In genomic region chr12:17750500-17750899, GRCm38 (mm10) we compare ENCODE assay signal across 8 mouse cellular contexts. TPM values are rescaled to one million over a fixed set of nuclear protein-coding genes. Genes with fewer than 3 reads are reported as not detected.
DNase-seq lines count a peak whose midpoint lies in the region; ATAC-seq and TF ChIP-seq lines count a peak whose summit lies in the region.

No protein-coding gene starts in this region.

- TF ChIP-seq CTCF in midbrain, postnatal 0 days (IDR thresholded peaks at IDR 0.05) = no peak

- no peak overlapping the region for H3K4me3 ChIP-seq in liver, embryonic 15.5 days (replicated peaks)
- H3K4me3 ChIP-seq in liver, embryonic 12.5 days = no peak overlapping the region
- H3K4me3 ChIP-seq in hindbrain, embryonic 13.5 days = no peak overlapping the region
- no peak overlapping the region for H3K4me3 ChIP-seq in midbrain, postnatal 0 days (ENCODE audit: low read depth, low read length)

- 0 out of 2 replicates have a peak overlapping the region, but pooled peaks have one; percentile 0 for H3K27ac ChIP-seq in liver, embryonic 15.5 days (replicated peaks)
- no peak overlapping the region for H3K27ac ChIP-seq in liver, embryonic 12.5 days
- H3K27ac ChIP-seq in hindbrain, embryonic 13.5 days = peak overlapping the region; percentile 25; the same call in 1 of the 2 replicates
- H3K27ac ChIP-seq in midbrain, postnatal 0 days (ENCODE audit: low read depth, low read length) = no peak overlapping the region

- H3K36me3 ChIP-seq in liver, embryonic 15.5 days (replicated peaks) = no peaks in the 10 kb centered on the region
- H3K36me3 ChIP-seq in liver, embryonic 12.5 days = no peaks in the 10 kb centered on the region
- H3K36me3 ChIP-seq in hindbrain, embryonic 13.5 days = no peaks in the 10 kb centered on the region
- H3K36me3 ChIP-seq in midbrain, postnatal 0 days (ENCODE audit: insufficient read depth, low read length) = no peaks in the 10 kb centered on the region

- ATAC-seq in liver, embryonic 15.5 days (ENCODE audit: insufficient read depth) = no peak
- ATAC-seq in liver, embryonic 12.5 days = no peak
- ATAC-seq in common myeloid progenitor, adult 5-6 weeks (replicated peaks; ENCODE audit: low read depth, poor library complexity, severe bottlenecking) = peak; percentile 13; the same call in 1 of the 2 replicates
- ATAC-seq in hindbrain, embryonic 13.5 days (ENCODE audit: low FRiP score) = no peak
- ATAC-seq in midbrain, postnatal 0 days (ENCODE audit: low FRiP score) = no peak

- intact Hi-C loops in left cerebral cortex, postnatal 14 days (cut with DNase I) = no loop called here

- peak; percentile 62 for DNase-seq in lung, postnatal 25 days (ENCODE audit: low spot score)
- no peak for DNase-seq in midbrain, postnatal 0 days (ENCODE audit: low spot score)
- DNase-seq in left cerebral cortex, postnatal 14 days (ENCODE audit: low spot score in 2 of 2) = no peak
- no peak for DNase-seq in embryo, embryonic 9.5 days (ENCODE audit: extremely low spot score)

- H3K27me3 ChIP-seq in liver, embryonic 15.5 days = no peaks in the 10 kb centered on the region
- no peaks in the 10 kb centered on the region for H3K27me3 ChIP-seq in liver, embryonic 12.5 days (replicated peaks)
- no peaks in the 10 kb centered on the region for H3K27me3 ChIP-seq in hindbrain, embryonic 13.5 days
- H3K27me3 ChIP-seq in midbrain, postnatal 0 days (ENCODE audit: insufficient read depth, low read length) = no peaks in the 10 kb centered on the region

- no peak overlapping the region for H3K9ac ChIP-seq in liver, embryonic 15.5 days
- H3K9ac ChIP-seq in liver, embryonic 12.5 days = no peak overlapping the region
- no peak overlapping the region for H3K9ac ChIP-seq in hindbrain, embryonic 13.5 days
- H3K9ac ChIP-seq in midbrain, postnatal 0 days (replicated peaks; ENCODE audit: low read length, poor library complexity, severe bottlenecking) = no peak overlapping the region

- no peaks in the 10 kb centered on the region for H3K9me3 ChIP-seq in liver, embryonic 15.5 days (replicated peaks)
- H3K9me3 ChIP-seq in liver, embryonic 12.5 days (replicated peaks) = no peaks in the 10 kb centered on the region
- no peaks in the 10 kb centered on the region for H3K9me3 ChIP-seq in hindbrain, embryonic 13.5 days
- no peaks in the 10 kb centered on the region for H3K9me3 ChIP-seq in midbrain, postnatal 0 days (ENCODE audit: low read length)

- H3K4me2 ChIP-seq in liver, embryonic 15.5 days = no peak overlapping the region
- H3K4me2 ChIP-seq in liver, embryonic 12.5 days = no peak overlapping the region
- no peak overlapping the region for H3K4me2 ChIP-seq in hindbrain, embryonic 13.5 days
- no peak overlapping the region for H3K4me2 ChIP-seq in midbrain, postnatal 0 days (ENCODE audit: low read depth, low read length, poor library complexity, severe bottlenecking)

- peaks cover 40% of the 10 kb centered on the region for H3K4me1 ChIP-seq in liver, embryonic 15.5 days (replicated peaks)
- peaks cover 43% of the 10 kb centered on the region for H3K4me1 ChIP-seq in liver, embryonic 12.5 days
- H3K4me1 ChIP-seq in hindbrain, embryonic 13.5 days (replicated peaks) = peaks cover 50% of the 10 kb centered on the region
- peaks cover 18% of the 10 kb centered on the region; the same call in 1 of the 2 replicates for H3K4me1 ChIP-seq in midbrain, postnatal 0 days (ENCODE audit: insufficient read depth, low read length)

- WGBS in liver, embryonic 15.5 days (ENCODE audit: insufficient replicate concordance) = 64% methylated on average over 4 of the region's 4 CpGs
- WGBS in liver, embryonic 12.5 days (ENCODE audit: insufficient replicate concordance) = 72% methylated on average over 4 of the region's 4 CpGs
- 64% methylated on average over 4 of the region's 4 CpGs for WGBS in hindbrain, embryonic 13.5 days
- WGBS in midbrain, postnatal 0 days = 53% methylated on average over 4 of the region's 4 CpGs

RNA-seq across cellular contexts. Expression of gene Hpcal1, which starts 59.8 kb away (rescaled TPM):
- polyA plus RNA-seq in liver, embryonic 15.5 days (2015; fragmentation: Nextera tagmentation; extraction: Ambion mirVana) = 20.3 and 22.2 TPM in 2 replicates
- 17.6 and 18.6 TPM in 2 replicates for polyA plus RNA-seq in liver, embryonic 12.5 days (2016; fragmentation: Nextera tagmentation; extraction: Ambion mirVana)
- 14.7 and 14.8 TPM in 2 replicates for total RNA-seq in common myeloid progenitor, adult 5-6 weeks (2017)
- 77.6 and 79.9 TPM in 2 replicates for polyA plus RNA-seq in hindbrain, embryonic 13.5 days (2015; fragmentation: Nextera tagmentation; extraction: Ambion mirVana)
- total RNA-seq in midbrain, postnatal 0 days (2014; rRNA removed) = 75.0 and 94.0 TPM in 2 replicates
- polyA plus RNA-seq in midbrain, postnatal 0 days (2015; fragmentation: Nextera tagmentation; extraction: Ambion mirVana) = 139 and 149 TPM in 2 replicates
- 10 to 100 TPM; 53.6 to 82.5 TPM for total RNA-seq in left cerebral cortex, postnatal 14 days (2021)

Comparison
In these comparisons a context has a peak if more than half of its experiments do, and no peak if none do; other contexts are left out.
1. H3K27ac ChIP-seq: peak in liver, embryonic 15.5 days (single experiment) and hindbrain, embryonic 13.5 days (single experiment); none in liver, embryonic 12.5 days (single experiment) and midbrain, postnatal 0 days (single experiment).